Comparison of ENCODE assay signal across 10 mouse cellular contexts in the genomic region with DNA sequence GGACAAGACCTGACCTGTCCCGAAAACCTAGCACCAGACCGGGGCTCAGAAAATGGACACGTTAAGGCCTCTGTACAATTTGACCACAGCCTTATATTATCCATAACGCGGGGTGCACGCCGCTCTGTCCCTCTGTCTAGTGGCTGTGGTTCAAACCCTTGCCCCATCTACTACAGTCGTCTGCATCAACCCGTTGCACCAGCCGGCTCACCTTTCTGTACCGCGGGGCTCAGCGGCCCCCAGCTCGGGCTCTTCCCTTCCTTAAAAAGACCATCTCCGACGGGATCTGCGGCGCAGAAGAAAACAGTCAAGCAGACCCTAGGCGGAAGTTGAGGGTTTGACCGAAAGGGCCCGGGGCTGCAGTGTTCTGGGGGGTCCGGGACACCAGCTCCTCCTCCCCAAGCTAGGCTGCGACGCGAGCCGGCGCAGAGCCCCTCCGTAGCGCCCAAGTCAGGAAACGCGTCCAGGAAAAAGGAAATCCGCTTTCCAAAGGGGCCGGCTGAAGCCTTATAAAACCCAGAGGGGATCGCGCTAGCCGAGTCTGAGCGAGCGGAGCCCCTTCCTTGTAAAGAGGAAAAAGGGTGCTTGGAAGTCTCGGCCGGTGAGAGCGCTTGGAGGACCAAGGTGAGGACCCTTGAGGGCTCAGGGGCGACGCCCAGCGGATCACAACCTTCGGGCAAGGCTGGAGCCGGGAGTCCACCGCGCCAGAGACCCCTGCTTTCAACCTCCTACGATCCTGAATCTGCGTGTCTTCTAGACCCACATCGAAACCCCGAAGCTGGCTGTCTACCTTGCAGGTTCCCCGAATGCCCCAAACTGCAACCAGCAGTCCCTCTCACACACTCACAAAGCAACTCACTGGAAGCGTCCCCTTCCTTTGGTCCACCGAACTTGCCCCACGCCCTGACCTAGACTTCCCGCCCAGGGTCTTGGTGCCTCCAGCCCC. TPM values are rescaled to one million over a fixed set of nuclear protein-coding genes. Genes with fewer than 3 reads are reported as not detected.
DNase-seq lines count a peak whose midpoint lies in the region; ATAC-seq and TF ChIP-seq lines count a peak whose summit lies in the region.
"Had no signal": no experiment of that assay in that cellular context is flagged by ENCODE, and none has a peak within 500 bp of the region (broad histone marks: within the 10 kb centered on the region; RNA-seq: fewer than 3 reads in every experiment).

No protein-coding gene starts in this region.

- no peak for DNase-seq in lung, adult 2 months
- DNase-seq in stomach, postnatal 0 days (ENCODE audit: low spot score) = no peak
- no peak for DNase-seq in cerebellum, adult 9-10 months
- DNase-seq in T-cell, adult 2 months (ENCODE audit: low spot score) = no peak
- no peak for DNase-seq in kidney, adult 18-20 months
- DNase-seq: thymus, adult 2 months had no signal

- ATAC-seq in lung, embryonic 15.5 days (ENCODE audit: borderline replicate concordance, extremely low read depth, low FRiP score, low TSS enrichment) = no peak
- ATAC-seq in forebrain, embryonic 16.5 days = no peak
- no peak for ATAC-seq in liver, embryonic 12.5 days
- no peak for ATAC-seq in stomach, postnatal 0 days (ENCODE audit: low FRiP score, low TSS enrichment)

- H3K27ac ChIP-seq in lung, embryonic 15.5 days = no peak overlapping the region
- H3K27ac ChIP-seq in forebrain, embryonic 16.5 days (ENCODE audit: low read length) = no peak overlapping the region
- no peak overlapping the region for H3K27ac ChIP-seq in liver, embryonic 12.5 days
- no peak overlapping the region for H3K27ac ChIP-seq in stomach, postnatal 0 days (replicated peaks)

- H3K9me3 ChIP-seq in lung, embryonic 15.5 days = no peaks in the 10 kb centered on the region
- no peaks in the 10 kb centered on the region for H3K9me3 ChIP-seq in forebrain, embryonic 16.5 days (ENCODE audit: control insufficient read depth, low read length)
- no peaks in the 10 kb centered on the region for H3K9me3 ChIP-seq in liver, embryonic 12.5 days (replicated peaks)
- no peaks in the 10 kb centered on the region for H3K9me3 ChIP-seq in stomach, postnatal 0 days (ENCODE audit: control insufficient read depth, low read length)

- peak overlapping the region; percentile 45 for H3K4me2 ChIP-seq in lung, embryonic 15.5 days
- peak overlapping the region; percentile 23; the same call in 1 of the 2 replicates for H3K4me2 ChIP-seq in forebrain, embryonic 16.5 days (ENCODE audit: low read length)
- H3K4me2 ChIP-seq in liver, embryonic 12.5 days = peak overlapping the region; percentile 44
- H3K4me2 ChIP-seq in stomach, postnatal 0 days (replicated peaks; ENCODE audit: low read depth) = peak overlapping the region; percentile 23

- WGBS in lung, embryonic 15.5 days = 1% methylated on average over 57 of the region's 57 CpGs
- WGBS in lung, adult 2 months = 1% methylated on average over 57 of the region's 57 CpGs
- under 1% methylated on average over 57 of the region's 57 CpGs for WGBS in forebrain, embryonic 16.5 days
- WGBS in liver, embryonic 12.5 days (ENCODE audit: insufficient replicate concordance) = 1% methylated on average over 57 of the region's 57 CpGs
- WGBS in stomach, postnatal 0 days = 2% methylated on average over 57 of the region's 57 CpGs

- TF ChIP-seq POLR2A in lung, adult 2 months (IDR thresholded peaks at IDR 0.05; ENCODE audit: borderline replicate concordance, extremely low read depth, low read depth, low read length) = no peak

- no peak for TF ChIP-seq CTCF in lung, adult 2 months (IDR thresholded peaks at IDR 0.05; ENCODE audit: insufficient read depth, low read length)
- TF ChIP-seq CTCF in stomach, postnatal 0 days (IDR thresholded peaks at IDR 0.05; ENCODE audit: low read depth) = no peak

- H3K9ac ChIP-seq in lung, embryonic 15.5 days = no peak overlapping the region
- no peak overlapping the region for H3K9ac ChIP-seq in forebrain, embryonic 16.5 days (replicated peaks; ENCODE audit: low read depth, low read length)
- no peak overlapping the region for H3K9ac ChIP-seq in liver, embryonic 12.5 days
- H3K9ac ChIP-seq in stomach, postnatal 0 days (ENCODE audit: low read length) = no peak overlapping the region

- H3K4me1 ChIP-seq in lung, embryonic 15.5 days = peaks cover 25% of the 10 kb centered on the region
- H3K4me1 ChIP-seq in lung, adult 2 months (ENCODE audit: control insufficient read depth, insufficient read depth, low read length) = peaks cover 5% of the 10 kb centered on the region; the same call in 1 of the 2 replicates
- H3K4me1 ChIP-seq in forebrain, embryonic 16.5 days (replicated peaks; ENCODE audit: control insufficient read depth, insufficient read depth, low read length) = peaks cover 24% of the 10 kb centered on the region
- H3K4me1 ChIP-seq in liver, embryonic 12.5 days = peaks cover 16% of the 10 kb centered on the region; the same call in 1 of the 2 replicates
- no peaks in the 10 kb centered on the region for H3K4me1 ChIP-seq in stomach, postnatal 0 days (replicated peaks; ENCODE audit: control insufficient read depth, insufficient read depth)

- no peaks in the 10 kb centered on the region for H3K36me3 ChIP-seq in lung, embryonic 15.5 days
- no peaks in the 10 kb centered on the region for H3K36me3 ChIP-seq in forebrain, embryonic 16.5 days (ENCODE audit: control insufficient read depth, insufficient read depth)
- H3K36me3 ChIP-seq in liver, embryonic 12.5 days = no peaks in the 10 kb centered on the region
- H3K36me3 ChIP-seq in stomach, postnatal 0 days (ENCODE audit: control insufficient read depth, insufficient read depth, low read length) = no peaks in the 10 kb centered on the region

- TF ChIP-seq EP300 in stomach, postnatal 0 days (optimal IDR thresholded peaks at IDR 0.05) = no peak

- H3K27me3 ChIP-seq in lung, embryonic 15.5 days = peaks cover 89% of the 10 kb centered on the region
- H3K27me3 ChIP-seq in forebrain, embryonic 16.5 days (replicated peaks; ENCODE audit: control insufficient read depth, insufficient read depth, low read length) = peaks cover 79% of the 10 kb centered on the region
- H3K27me3 ChIP-seq in liver, embryonic 12.5 days (replicated peaks) = peaks cover 95% of the 10 kb centered on the region
- peaks cover 17% of the 10 kb centered on the region for H3K27me3 ChIP-seq in stomach, postnatal 0 days (ENCODE audit: control insufficient read depth, insufficient read depth, low read length)

- peak overlapping the region; percentile 16 for H3K4me3 ChIP-seq in lung, embryonic 15.5 days
- no peak overlapping the region for H3K4me3 ChIP-seq in lung, adult 2 months (replicated peaks; ENCODE audit: extremely low read depth, low read depth, low read length)
- H3K4me3 ChIP-seq in forebrain, embryonic 16.5 days (replicated peaks; ENCODE audit: low read length) = peak overlapping the region; percentile 16
- H3K4me3 ChIP-seq in liver, embryonic 12.5 days = peak overlapping the region; percentile 19
- peak overlapping the region; percentile 14; the same call in 1 of the 2 replicates for H3K4me3 ChIP-seq in stomach, postnatal 0 days (ENCODE audit: low read depth, low read length)

RNA-seq across cellular contexts. Expression of a gene that starts 0.8 kb away (rescaled TPM):
- polyA plus RNA-seq in lung, embryonic 15.5 days (2015; fragmentation: Nextera tagmentation; extraction: Ambion mirVana) = not detected in 2 replicates
- not detected in 2 replicates for polyA plus RNA-seq in lung, adult 2 months (2012; rRNA removed)
- polyA plus RNA-seq in forebrain, embryonic 16.5 days (2015; fragmentation: Nextera tagmentation; extraction: Ambion mirVana) = not detected in 2 replicates
- 0.29 and 0.36 TPM in 2 replicates for polyA plus RNA-seq in liver, embryonic 12.5 days (2016; fragmentation: Nextera tagmentation; extraction: Ambion mirVana)
- 0.22 and 0.31 TPM in 2 replicates for polyA plus RNA-seq in stomach, postnatal 0 days (2015; fragmentation: Nextera tagmentation; extraction: Ambion mirVana)
- polyA plus RNA-seq: cortical plate, adult 2 months had no signal

RNA-seq across cellular contexts. Expression of a gene that starts 8.5 kb away (rescaled TPM):
- polyA plus RNA-seq in lung, embryonic 15.5 days (2015; fragmentation: Nextera tagmentation; extraction: Ambion mirVana) = not detected in 2 replicates
- polyA plus RNA-seq in lung, adult 2 months (2012; rRNA removed) = not detected in 2 replicates
- not detected in 2 replicates for polyA plus RNA-seq in forebrain, embryonic 16.5 days (2015; fragmentation: Nextera tagmentation; extraction: Ambion mirVana)
- not detected in 2 replicates for polyA plus RNA-seq in liver, embryonic 12.5 days (2016; fragmentation: Nextera tagmentation; extraction: Ambion mirVana)
- polyA plus RNA-seq in stomach, postnatal 0 days (2015; fragmentation: Nextera tagmentation; extraction: Ambion mirVana) = 0.50 and 0.93 TPM in 2 replicates

RNA-seq across cellular contexts. Expression of a gene that starts 29.7 kb away (rescaled TPM):
- polyA plus RNA-seq in lung, embryonic 15.5 days (2015; fragmentation: Nextera tagmentation; extraction: Ambion mirVana) = not detected in 2 replicates
- polyA plus RNA-seq in lung, adult 2 months (2012; rRNA removed) = 0.08 and 0.09 TPM in 2 replicates
- 2.2 and 2.8 TPM in 2 replicates for polyA plus RNA-seq in forebrain, embryonic 16.5 days (2015; fragmentation: Nextera tagmentation; extraction: Ambion mirVana)
- polyA plus RNA-seq in liver, embryonic 12.5 days (2016; fragmentation: Nextera tagmentation; extraction: Ambion mirVana) = not detected in 2 replicates
- 0.12 and 0.19 TPM in 2 replicates for polyA plus RNA-seq in stomach, postnatal 0 days (2015; fragmentation: Nextera tagmentation; extraction: Ambion mirVana)

RNA-seq across cellular contexts. Expression of a gene that starts 50.9 kb away (rescaled TPM):
- 0.81 and 0.97 TPM in 2 replicates for polyA plus RNA-seq in lung, embryonic 15.5 days (2015; fragmentation: Nextera tagmentation; extraction: Ambion mirVana)
- 23.0 and 27.7 TPM in 2 replicates for polyA plus RNA-seq in lung, adult 2 months (2012; rRNA removed)
- 0.39 and 0.45 TPM in 2 replicates for polyA plus RNA-seq in forebrain, embryonic 16.5 days (2015; fragmentation: Nextera tagmentation; extraction: Ambion mirVana)
- polyA plus RNA-seq in liver, embryonic 12.5 days (2016; fragmentation: Nextera tagmentation; extraction: Ambion mirVana) = not detected in 2 replicates
- 0.04 TPM in 1 of 2 replicates, not detected in the other for polyA plus RNA-seq in stomach, postnatal 0 days (2015; fragmentation: Nextera tagmentation; extraction: Ambion mirVana)
